Mouse (Mus musculus) inflammation-experienced regulatory T-cells, adult 6 months (primary cell): ENCODE data around the gene Tbccd1. TPM values are rescaled to one million over a fixed set of nuclear protein-coding genes. Genes with fewer than 3 reads are reported as not detected.
A peak's percentile ranks its signal among the peaks of the same experiment; 100 is the strongest.

ENCODE experiments used
- ATAC-seq: one replicate; pipeline ENCODE4 v1.8.0; 2017
- polyA plus RNA-seq, 3 experiments: library from polyadenylated mRNA; unstranded; fragments of 100-300 nt; shearing (Covaris generic); gene quantifications; one replicate each; pipeline ENCODE4 v1.2.1; 2017

The Tbccd1 gene
- polyA plus RNA-seq, 3 experiments from 2014 or later = 17.4 to 21.0 (median 19.4) TPM

DNA sequence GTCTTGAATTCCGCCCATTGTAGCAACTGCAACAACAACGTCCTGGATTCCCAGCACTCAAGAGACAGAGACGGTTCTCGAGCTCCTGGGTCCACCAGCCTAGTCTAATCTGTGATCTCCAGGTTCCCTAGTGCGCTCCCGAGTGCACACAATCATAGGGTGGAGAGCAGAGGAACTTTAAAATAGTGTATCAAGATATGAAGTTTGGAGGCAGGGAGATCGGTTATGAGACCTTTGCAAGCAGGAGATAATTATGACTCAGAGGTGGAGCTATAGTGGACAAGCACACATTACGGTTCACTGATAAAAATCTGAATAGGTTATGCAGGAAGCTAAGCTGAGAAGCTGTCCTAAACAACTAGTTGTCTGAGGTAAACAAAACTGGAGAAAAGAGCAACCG lies 696 bp downstream of the Tbccd1 start:
- no peak for ATAC-seq

DNA sequence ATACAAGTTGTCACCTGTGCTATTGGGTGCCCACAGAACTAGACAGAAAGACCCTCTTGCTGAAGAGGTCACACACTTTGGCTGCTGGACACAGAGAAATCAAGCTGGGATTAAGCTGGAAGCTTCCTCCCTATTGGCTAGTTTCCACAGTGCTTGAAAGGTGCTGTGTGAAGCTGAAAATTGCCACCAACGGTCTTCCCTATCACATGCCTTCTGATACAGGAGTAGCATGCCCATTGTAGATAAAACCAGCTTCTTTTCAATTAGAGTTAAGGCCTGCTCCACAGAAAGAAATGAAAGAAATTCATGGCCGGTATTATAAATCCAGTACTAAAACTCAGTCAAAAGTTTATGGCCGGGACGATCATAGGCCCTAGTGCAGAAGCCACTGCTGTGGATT lies 4.8 kb downstream of the Tbccd1 start:
- no peak for ATAC-seq

DNA sequence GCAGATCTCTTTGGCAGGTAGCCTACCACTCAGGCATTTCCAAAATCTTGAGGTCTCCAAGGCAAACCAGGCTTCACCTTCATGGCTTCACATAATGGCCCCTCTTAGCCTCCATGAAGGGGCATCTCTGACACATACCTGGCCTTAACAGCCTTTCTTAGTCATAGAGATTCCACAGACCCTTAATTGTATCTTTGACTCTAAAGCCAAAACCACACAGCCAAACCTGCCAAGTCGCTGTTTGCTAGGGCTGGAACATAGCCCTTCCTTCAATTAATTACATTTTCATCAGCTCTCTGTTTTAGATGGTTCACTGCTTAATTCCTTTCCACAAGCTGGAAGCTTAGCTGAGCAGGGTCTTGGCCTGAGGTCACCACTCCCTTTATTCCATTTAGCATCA lies 9.1 kb downstream of the Tbccd1 start:
- ATAC-seq = no peak

DNA sequence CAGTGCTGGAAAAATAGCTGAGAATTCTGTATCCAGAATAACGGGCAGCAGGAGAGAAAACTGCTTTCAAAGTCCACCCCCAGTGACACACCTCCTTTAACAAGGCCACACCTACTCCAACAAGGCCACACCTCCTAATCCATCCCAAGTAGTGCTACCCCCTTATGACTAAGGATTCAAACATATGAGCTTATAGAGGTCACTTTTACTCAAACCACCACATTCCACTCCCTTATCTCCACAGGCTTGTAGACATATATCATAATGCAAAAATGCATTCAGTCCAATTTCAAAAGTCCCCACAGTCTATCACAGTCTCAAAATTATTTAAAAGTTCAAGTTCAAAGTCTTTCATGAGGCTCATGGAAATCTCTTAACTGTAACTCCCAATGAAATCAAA lies 9.8 kb downstream of the Tbccd1 start:
- ATAC-seq = no peak

DNA sequence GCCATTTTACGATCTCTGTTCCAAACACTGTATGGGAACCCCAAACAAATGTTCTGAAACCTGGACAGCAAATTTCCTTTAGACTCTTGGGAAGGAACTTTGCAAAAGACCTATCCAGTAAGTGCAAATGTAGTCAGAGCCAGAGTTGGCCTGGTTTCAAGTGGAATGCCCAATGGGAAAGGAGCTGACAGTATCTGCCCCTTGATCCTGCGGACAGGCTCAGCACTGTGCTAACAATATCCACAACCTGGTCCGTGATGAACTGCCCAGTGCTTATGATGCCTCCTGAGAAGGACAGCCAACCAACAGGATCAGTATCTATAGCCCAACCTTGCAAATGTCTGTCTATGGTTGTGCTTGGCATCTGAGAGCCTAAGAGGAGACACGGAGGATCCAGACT lies 12.0 kb downstream of the Tbccd1 start:
- no peak for ATAC-seq

DNA sequence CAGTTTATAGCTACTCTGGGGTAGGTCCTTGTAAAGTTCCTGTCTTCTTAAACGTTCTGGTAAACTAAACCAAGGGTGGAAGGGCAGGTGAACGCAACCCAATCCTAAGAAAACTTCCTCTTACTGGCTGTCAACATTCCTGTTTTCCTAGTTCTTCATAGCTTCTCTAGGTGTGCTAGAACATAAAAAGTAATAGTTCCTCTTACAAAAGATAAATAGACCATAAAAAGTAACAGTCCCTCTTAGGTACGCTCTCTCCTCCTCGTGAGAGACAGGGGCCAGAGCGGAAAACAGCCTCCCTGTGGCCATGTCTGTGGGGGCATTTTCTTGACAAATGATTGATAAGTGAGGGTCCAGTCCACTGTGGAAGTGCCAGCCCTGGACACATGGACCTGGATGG lies 12.6 kb downstream of the Tbccd1 start:
- ATAC-seq = no peak

DNA sequence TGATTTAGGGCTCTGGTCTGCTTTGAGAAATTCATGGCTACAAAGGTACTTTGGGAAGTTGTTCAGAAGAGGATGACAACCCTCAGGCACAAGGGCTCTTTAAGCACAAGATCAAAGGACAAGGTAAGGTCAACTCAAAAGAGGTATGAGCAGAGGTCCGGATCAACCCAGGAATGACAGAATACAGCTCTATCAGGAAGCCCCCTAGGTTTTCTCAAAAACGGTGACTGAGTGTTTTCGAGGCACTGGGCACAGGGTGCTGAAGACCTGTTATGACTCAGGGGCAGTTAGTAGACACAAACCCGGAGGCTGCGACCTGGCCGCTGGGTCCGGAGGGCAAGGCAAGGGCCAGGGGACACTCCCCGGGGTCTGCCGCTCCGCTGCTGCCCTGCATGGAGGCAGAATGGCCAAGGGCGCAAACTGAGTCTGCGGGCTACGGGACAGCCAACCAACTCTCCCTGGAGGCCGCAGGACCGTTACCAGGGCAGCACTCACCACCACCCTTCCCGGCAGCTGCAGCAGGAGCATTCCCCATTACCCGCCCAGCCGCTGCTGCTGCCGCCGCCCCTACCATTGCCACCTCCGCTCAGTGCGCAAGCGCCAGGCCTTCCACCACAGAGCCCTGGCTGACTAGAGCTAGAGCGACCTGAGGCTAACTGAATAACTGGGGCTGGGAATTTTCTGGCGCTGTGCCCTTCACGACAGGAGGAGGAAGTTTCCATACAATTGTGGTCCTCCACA lies 13.2 kb downstream of the Tbccd1 start:
- no peak for ATAC-seq

DNA sequence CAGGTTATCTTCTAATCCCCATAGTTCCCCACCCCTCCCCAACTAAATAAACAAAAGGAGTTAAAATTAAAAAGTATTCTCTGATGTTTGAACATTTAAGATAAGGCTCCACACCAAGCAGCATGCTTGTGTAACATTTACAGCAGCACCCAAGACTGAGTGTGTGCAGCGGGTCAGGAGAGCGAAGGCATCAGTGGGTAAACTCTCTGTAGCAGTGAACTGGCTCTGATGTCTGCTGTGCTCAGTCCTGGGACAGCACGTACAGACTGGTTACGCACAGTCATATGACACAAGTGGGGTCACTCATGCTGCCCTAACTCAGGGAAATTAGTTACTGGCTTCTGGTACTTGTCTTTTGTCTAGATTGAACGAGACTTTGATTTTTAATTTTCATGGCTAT lies 14.6 kb downstream of the Tbccd1 start:
- no peak for ATAC-seq

DNA sequence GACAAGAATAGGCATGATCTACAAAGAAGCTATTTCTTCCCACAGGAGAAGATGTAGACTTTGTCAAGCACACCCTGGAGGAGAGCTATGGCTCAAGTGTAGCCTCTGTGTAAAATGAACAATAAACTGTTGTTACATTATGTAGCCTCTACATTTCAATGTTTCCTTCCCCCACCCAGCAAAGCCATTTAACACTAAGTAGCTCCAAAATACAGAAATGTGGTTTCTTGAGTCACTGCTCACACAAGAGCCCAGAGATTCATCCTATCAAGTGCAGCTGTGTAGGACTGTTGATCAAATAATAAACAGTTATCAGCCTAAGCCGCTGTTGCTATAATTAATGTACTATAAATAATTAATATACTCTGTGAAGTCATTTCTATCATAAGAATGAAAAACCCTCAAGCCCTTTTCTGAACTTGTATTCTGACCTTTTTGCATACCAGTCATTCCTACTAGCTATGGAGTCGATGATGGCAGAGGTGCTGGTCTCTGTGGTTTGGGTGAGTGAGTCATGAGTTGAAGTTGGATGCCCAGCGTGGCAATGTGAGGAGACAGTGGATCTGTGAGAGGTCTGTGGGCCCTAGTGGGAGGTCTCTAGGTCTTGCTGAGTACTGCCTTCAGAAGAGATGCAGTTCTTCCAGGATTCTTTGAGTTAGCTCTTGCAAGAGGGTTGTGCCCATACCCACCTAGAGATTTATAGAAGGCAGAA lies 18.2 kb downstream of the Tbccd1 start:
- no peak for ATAC-seq

DNA sequence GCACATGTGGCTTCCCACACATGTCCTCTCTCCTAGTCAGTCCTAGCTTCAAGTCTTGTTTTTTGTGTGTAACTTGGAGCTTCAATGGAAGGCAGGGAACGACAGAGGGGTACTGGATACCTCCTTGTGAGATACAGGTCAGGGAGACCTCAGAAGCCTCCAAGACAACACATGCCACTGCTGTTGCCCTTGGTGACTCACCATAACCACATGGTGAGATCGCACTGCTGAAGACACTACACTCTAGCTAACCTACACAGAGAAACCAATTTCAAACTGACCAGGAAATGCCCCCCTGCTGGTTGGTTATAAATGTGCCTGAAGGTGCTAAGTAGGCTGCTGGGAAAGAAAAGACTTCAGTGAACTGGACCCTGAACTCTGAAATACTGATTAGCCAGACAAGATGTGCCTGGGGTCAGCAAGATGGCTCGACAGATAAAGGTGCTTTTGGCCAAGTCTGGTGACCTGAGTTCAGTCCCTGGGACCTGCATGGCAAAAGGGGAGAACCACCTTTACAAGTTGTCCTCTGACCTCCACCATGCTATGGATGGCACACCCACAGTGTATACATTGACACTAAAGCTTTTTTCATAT lies 24.4 kb downstream of the Tbccd1 start:
- no peak for ATAC-seq

DNA sequence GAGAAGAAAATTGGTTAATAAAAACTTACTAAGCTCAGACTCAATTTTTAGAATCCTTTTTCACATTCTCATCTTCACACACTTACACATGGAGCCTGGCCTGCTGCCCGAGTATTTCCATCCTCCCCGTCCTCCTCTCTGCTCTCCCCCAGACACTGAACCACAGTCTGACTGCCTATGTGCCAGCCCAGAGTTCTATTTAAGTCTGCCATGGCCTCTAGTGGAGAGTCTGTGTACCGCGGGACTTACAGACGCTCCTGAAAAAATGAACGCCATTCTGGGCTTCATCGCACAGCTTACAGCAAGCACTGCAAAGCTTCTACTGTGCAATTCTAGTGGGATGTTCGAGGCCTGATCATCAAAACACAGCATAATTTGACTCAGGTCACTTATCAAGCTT lies 36.7 kb downstream of the Tbccd1 start:
- no peak for ATAC-seq

DNA sequence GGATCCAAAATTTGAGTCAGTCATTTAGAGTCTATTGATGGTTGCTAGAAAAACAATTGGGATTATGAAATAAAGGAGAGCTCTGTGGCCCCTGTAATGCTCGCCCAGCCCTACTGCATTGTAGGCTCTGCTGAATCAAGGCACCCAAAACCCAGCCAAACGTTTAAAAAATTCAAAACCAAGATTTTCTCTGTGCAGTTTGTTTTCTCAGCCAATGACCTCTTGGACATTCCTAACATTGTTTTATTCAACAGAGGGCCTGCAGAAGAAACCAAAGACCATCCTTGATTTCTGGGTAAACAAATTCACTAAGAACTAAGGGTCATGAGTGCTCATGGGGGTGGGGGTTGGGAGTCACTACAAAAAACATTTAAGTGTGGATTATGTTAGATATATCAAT lies 46.0 kb downstream of the Tbccd1 start, which contains the start of gene Crygs:
Gene Crygs (minus strand): TSS at position 101 of the 400 bp plus-strand sequence.
- no peak for ATAC-seq

DNA sequence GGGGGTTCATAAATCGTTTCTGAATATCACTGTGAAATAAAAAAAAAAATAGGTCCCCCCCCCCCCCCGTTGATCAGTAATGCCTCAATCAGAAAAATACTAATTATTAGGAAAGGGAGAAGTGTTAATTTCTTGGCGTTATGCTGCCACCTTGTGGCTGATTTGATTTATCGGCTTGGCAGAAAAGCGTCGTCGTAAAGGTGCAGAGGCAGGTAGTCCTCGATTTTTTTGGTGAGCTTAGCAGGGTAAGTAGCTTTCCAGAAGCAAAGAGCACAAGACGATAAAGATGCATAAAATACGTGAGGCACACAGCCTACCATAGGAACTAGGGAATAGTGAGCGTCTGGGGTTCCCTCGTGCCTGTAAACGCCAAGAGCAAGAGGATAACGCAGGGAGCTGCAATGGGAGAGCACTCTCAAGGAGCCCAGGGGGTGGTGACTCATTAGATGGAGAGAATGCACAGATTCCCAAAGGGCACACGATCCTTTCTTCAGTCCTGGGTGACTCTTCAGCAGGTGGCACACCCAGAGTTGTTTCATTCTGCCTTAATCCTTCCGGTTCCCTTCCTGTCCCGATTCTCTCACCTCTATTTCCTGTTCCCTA lies 49.9 kb downstream of the Tbccd1 start:
- ATAC-seq = peak; percentile 58

DNA sequence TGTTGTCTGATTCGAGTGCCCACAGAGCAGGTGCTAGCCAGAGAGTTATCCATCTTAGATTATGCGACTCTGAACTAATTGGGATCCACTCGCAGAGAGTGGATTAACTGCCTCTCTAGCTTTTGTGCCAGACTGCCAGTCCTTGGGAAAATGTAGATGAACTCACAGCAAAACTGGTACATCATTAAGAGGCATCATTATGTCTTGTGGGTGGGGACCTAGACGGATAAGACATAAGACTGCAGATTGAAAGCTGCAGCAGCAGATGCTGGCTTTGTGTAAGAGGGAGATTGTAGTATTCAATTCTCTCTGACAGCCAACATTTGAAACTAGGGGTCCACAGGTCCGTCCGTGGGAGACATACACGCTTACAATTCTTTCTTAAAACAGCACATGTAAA lies 54.7 kb downstream of the Tbccd1 start:
- no peak for ATAC-seq

DNA sequence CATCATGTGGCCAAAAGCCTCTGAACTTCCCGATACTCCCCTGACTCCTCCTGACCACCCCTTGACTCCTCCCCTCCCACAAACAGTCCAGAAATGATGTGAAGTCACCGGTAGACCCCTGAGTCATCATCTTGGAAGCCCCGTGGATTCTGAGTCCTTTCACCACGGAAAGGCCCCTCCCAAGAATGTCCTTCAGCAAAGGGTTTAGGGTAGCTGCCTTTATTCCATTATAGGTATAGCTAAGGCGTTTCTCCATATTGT lies 56.7 kb downstream of the Tbccd1 start:
- no peak for ATAC-seq

DNA sequence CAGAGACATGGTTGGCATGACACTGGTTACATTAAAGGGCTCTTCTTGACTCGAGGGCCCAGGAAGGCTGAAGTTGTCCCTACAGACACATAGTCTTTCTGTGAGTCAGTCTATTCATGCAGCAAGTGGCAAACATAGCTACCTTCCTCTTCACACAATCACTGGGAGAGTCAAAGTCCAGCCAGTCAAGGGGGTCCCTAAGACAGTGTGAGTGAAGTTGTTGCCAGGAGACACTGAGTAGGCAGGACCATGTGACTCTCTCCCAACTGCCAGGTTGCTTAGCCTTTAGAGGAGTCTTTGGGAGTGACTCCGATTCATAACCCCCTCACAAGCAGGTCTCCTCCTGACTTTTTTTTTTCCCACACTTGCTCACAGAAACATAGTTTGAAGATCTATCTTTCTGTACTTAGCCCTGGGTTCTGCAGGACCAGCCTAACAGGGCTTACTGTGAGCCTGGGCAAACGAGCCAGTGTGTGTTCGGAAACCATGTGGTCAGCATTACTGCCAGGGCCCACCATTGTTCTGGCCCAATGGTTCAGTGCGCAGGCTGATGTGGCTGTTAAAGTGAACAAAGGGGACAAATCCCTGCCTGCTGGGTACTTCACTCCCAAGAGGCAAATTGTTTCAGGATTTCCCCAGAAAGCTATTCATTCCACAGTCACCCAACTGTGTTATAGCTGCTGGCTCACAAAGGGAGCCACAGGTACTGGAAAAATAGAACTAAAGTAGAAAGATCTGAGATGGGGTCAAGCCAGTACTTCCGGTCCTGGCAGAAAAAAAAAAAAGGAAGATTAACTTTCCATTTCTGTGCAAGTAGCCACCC lies 57.2 kb downstream of the Tbccd1 start:
- ATAC-seq = no peak

DNA sequence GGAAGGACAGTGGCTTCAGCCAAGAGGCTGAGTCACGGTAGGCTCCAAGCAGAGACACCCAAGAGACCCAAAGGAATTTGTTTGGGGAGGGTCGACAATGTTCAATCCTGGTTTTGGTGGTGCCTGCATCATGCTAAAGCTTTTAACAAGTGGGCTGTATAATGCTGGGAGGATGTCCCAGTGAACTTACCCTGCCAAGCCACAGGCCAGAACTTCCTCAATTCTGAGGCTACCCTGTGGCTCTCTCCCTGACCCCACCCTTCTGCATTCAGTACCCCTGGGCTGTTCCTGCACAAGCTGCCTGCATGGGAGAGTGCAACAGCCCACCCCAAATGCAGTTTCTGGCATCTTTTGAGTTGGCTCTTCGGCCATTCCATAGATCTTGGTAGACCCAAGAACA lies 58.9 kb downstream of the Tbccd1 start:
- ATAC-seq = no peak

DNA sequence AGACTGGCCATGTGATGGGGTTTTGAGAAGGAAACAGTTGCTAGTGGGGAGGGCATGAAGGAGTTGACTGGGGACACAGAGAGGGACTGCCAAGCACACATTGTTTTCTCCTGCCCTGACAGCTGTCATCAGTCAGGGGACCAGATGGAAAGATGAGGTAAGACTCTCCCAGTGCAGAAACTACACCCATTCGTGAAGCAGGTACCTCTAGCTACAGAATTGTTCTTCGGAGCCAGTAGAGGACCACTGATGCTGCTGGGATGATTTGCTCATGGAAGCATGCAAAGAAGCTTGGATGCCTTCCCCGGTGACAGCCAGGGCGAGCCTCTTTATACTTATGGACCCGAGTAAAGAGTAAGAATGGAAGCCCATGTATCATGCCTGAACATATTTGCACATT lies 59.9 kb downstream of the Tbccd1 start:
- no peak for ATAC-seq

DNA sequence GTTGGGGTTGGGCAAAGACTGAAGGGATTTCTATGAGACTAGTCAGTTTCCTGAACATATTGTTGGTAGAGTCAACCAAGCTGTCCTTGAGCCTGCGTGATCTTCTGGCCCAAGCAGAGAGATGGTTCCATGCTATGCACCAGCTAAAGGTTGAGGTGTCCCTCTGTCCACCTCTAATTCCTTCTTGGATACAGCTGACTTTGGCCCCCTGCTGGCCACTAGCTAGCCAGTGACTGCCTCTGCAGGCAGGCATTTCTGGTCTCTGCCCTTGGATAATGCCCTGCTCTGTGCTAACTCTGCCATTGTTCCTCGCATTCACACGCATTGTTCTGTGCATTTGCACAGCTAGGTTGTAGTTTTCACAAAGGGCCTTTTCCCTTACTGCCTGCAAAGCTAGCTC lies 62.0 kb downstream of the Tbccd1 start:
- no peak for ATAC-seq

DNA sequence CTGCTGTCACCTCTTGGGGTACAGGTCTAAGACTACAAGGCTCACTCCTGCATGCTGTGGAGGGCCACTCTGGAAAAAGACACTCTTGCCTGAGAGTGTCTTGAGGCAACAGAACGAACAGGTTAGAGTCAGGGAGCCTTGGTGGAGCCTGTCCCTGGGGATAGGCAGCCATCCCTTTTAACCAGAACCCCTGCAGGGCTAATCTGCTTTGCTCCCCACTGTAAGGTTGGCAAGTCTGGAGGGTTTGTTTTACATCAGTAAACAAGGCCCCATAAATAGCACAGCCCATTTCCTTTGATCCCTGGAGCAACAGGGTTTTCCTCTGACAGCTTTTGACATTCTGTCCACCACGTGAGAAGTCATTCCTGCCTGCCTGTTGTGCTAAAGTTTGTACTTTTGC lies 66.2 kb downstream of the Tbccd1 start:
- ATAC-seq = no peak

DNA sequence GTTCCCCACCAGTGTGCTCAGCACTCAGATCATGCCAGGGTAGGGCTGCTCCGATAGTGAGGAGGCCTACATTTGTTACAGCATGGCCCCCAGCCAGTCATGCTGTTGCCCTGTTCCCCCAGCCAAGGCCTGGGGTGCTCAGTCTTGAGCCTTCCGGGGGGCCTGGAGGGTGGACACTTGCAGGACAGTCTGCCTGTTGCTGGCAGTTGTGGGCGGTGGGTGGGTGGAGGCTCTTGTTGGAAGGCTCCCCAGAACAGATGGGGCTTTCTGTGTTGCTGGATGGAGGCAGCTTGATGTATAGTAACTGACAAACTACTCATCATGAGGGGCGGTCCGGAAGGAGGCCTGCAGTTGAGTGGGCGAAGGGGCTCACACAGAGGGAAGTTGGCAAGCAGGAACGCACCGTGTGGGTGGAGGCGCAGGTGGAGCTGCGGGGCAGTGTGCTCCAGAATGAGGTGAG lies 67.5 kb downstream of the Tbccd1 start:
- no peak for ATAC-seq

DNA sequence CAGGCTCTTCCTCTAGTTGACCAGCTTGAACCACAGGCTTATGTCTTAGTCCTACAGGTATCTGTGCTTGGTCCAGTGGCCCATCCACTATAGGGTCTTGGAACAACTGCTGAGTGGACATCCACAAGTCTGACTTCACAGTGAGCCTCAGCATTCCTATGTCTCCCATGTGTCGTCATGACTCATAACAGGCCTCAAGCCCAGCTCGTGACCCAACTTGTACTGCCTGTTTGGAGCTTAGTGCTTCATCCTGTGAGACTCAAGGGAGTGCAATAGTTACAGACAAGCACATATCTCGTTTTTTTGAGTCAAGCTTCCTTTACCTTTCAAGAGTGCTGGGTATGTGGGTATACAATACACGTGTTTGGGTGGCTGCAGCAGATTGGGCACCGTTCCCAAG lies 74.8 kb downstream of the Tbccd1 start:
- no peak for ATAC-seq
